Mouse (Mus musculus) E14TG2a.4 (cell line): ENCODE results near the gene Dlx2.

Experiments used
- CTCF ChIP-seq: conservative IDR thresholded peaks from 2 replicates; pipeline ENCODE4 v1.5.1; 2014; ENCODE audit warnings: low read length
- POU5F1 ChIP-seq: IDR thresholded peaks from 2 replicates; pipeline ENCODE4 v1.6.1; 2014; ENCODE audit warnings: low read length, borderline replicate concordance

DNA sequence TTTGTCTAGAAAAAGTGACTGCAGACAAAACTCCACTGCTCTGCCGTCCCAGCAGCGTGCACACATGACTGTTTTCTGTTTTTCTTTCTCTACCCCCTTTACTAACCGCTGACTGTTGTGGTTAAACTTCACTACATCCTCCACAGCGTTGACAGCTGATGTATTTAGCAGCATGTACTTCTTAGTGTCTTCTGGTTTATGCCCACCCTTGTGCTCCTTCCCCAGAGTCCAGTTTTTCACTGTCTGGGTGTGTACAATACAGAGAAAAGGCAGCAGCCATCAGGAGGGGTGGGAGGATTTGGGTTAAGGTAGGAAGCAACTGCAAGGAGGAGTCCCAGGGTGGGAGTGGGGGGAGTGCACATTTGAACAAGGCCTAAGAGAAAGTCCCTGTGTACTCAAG is 23.7 kb downstream of the Dlx2 start:
- TF ChIP-seq CTCF, result no peak
- no peak for TF ChIP-seq POU5F1
